Mouse (Mus musculus): ENCODE measurements around the gene Nlrp4a. TPM values are rescaled to one million over a fixed set of nuclear protein-coding genes. Genes with fewer than 3 reads are reported as not detected.

Gene Nlrp4a
- polyA plus RNA-seq (2017; shearing (Covaris generic)): not detected

GRCm38 (mm10) chr7:26434813-26435212 is at the start of gene Nlrp4a:
Gene Nlrp4a, plus strand, starts transcription at chr7:26435113.

GRCm38 (mm10) chr7:26403600-26403999 is 31.3 kb upstream of the Nlrp4a start, which contains the start of gene Nlrp9c:
Gene Nlrp9c, minus strand, starts transcription at chr7:26403700.

Other genes with a start within 250 kb of the Nlrp4a start
- 0.62 TPM for gene Vmn1r184, start 174.8 kb upstream of the Nlrp4a start, polyA plus RNA-seq (2017; shearing (Covaris generic))
- not detected for gene Cyp2a4, start 127.9 kb upstream of the Nlrp4a start, polyA plus RNA-seq (2017; shearing (Covaris generic))
- gene Nlrp9c, start 31.4 kb upstream of the Nlrp4a start, polyA plus RNA-seq (2017; shearing (Covaris generic)): 0.12 TPM
- not detected for gene Nlrp9a, start 99.9 kb downstream of the Nlrp4a start, polyA plus RNA-seq (2017; shearing (Covaris generic))
- 0.22 TPM for gene Vmn1r185, start 183.4 kb downstream of the Nlrp4a start, polyA plus RNA-seq (2017; shearing (Covaris generic))